Mouse (Mus musculus): ENCODE measurements around the gene Ltbp2. TPM values are rescaled to one million over a fixed set of nuclear protein-coding genes. Genes with fewer than 3 reads are reported as not detected.

Gene Ltbp2
- 1 to 10 TPM; 1.3 TPM for total RNA-seq (2021)
- long read RNA-seq: 0 reads

GRCm38 (mm10) chr12:84876481-84877121, at the start of gene Ltbp2:
Gene Ltbp2 (minus strand): TSS chr12:84876532.
- DNase-seq (ENCODE audit: low spot score in 2 of 2): peak; percentile 85 to 88

GRCm38 (mm10) chr12:84924324-84924723, 48.0 kb upstream of the Ltbp2 start:
- DNase-seq (ENCODE audit: low spot score in 2 of 2): no peak

GRCm38 (mm10) chr12:84921881-84922419, 45.6 kb upstream of the Ltbp2 start:
- no peak for DNase-seq (ENCODE audit: low spot score in 2 of 2)

DNA sequence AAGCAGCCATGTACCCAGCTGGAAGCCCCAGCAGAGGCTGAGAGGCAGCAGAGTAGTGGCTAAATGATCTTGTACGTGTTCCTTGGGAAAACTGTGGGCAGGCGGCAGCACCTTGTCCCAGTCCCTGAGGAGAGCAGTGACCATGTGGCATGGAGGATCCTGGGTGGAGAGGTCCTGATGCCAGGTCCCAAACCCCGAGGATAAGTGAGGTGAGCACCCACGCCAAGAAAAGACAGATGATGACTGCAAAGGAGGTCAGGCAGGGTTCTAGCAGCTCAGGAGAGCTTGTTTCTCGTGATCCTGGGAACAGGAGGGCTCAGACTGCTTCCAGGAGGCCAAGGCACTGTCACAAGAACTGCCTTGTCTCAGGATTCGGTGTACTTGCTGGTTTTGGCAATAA, 42.5 kb upstream of the Ltbp2 start:
- DNase-seq (ENCODE audit: low spot score in 2 of 2): no peak

- DNase-seq (ENCODE audit: low spot score in 2 of 2): no peak
Measured at GRCm38 (mm10) chr12:84917799-84918198, 41.5 kb upstream of the Ltbp2 start.

DNA sequence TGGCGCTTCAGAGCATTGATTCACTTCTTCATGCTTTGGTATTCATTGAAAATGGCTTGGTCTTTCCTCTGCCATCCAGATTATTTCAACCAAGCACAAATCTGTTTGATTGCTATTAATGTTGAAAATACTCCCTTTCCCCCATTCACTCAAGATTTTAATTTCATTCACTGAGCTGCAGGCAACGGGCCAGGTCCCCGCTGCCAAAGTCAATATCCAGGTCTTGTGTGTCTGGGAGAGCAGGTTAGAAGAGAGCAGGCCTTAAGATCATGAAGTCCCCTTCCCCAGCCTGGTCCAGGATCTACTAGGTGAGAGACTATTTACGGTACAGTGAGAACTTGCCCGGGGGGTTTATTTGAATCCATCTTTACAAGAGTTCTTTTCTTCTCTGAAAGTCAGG, 38.6 kb upstream of the Ltbp2 start:
- no peak for DNase-seq (ENCODE audit: low spot score in 2 of 2)

DNA sequence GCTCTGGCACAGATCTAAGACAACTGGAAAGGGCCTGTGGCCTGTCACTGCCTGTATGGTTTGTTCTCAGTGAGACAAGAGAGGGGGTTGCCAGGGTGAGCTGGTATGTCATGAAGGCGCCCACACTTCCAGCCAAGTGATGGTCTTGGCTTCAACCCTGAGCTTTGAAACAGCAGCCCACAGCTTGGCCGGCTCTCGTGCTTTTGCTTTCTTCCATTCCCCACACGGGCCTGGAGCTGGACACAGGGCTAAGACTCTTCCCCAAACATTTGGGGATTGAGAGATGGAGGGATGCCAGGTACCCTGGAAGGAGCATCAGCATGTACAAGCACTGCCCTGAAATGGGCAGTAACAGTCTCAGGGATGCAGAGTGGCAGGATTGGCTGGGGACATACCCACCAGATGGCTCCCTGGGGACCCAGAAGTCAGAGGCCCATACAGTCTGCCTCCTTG, 36.3 kb upstream of the Ltbp2 start:
- peak; percentile 21 to 27 for DNase-seq (ENCODE audit: low spot score in 2 of 2)

GRCm38 (mm10) chr12:84911640-84912039, 35.3 kb upstream of the Ltbp2 start:
- no peak for DNase-seq (ENCODE audit: low spot score in 2 of 2)

DNA sequence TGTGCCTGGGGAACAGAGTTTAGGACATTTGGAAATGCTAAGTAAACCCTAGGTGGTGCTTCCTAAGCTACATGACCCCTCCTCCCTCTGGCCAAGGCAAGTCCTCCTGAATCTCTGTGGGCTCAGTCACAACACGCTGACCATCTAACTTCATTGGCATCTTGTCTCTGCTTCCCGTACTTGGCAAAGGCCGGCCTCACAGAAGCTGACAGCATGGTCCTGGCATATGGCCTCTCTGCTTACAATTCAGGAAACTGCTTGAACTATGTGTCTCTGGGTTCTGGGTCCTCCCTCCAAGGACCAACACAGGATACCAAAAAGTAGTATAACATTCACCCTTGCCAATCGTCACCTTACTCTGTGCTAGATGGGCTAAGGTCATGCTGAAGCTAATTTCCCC, 33.7 kb upstream of the Ltbp2 start:
- no peak for DNase-seq (ENCODE audit: low spot score in 2 of 2)

- peak; percentile 20 to 37 for DNase-seq (ENCODE audit: low spot score in 2 of 2)
Measured at GRCm38 (mm10) chr12:84907627-84908480, 31.5 kb upstream of the Ltbp2 start.

GRCm38 (mm10) chr12:84907024-84907626, 30.8 kb upstream of the Ltbp2 start:
- DNase-seq (ENCODE audit: low spot score in 2 of 2): no peak

DNA sequence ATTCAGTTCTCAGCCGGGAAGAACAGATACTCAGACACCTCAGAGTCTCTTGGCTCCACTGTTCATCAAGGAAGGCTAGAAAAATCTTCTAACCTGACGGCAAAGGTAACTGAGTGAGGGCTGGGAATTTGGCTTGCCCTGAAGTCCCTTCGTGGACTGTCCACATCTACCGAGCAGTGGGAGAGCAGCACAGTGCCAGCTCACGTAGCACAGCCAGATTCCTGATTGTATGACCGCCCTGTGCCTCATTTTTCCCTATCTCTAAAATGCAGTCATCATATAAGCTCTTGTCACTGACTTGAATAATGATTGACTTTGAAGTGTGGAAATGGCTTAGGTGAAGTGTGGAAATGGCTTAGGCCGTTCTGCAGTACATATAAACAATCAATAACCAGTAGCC, 28.1 kb upstream of the Ltbp2 start:
- no peak for DNase-seq (ENCODE audit: low spot score in 2 of 2)

GRCm38 (mm10) chr12:84900317-84900716, 24.0 kb upstream of the Ltbp2 start:
- no peak for DNase-seq (ENCODE audit: low spot score in 2 of 2)

DNA sequence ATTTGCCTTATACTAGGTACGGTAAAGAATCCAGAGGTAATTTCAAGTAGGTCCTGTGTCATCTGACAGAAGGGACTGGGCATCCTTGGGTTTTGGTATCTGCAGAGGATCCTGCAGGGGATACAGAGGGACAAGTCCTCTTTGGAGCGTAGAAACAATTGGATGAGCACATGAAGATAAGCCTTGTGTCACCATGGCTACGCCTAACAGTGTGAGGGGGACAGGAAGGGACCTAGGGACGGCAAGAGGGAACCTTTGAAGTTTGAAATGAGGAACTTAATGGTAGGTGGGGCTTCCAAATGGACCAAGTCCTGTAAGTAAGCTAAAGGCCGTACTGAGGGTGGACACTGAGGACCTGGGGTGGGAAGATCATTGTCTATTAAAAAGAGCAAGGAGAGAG, 21.0 kb upstream of the Ltbp2 start:
- DNase-seq (ENCODE audit: low spot score in 2 of 2): no peak

DNA sequence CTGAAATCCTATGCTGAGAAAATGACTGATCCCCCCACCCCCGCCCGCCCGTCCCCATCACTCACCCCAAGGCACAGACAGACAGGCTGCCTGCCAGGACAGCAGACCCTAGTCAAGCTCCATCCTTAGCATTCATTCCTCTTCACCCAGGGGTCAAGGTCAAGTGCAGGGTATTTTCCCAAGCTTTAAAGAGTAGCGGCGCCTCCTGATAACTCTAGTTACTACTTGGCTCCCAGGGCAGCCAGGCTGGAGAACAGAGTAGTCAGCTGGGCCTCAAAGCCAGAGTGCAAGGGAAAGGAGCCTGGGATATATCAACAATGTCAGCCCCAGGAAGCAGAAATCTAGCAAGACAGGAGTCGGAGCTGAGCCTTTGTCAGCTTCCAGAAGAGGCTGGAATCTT, 19.9 kb upstream of the Ltbp2 start:
- DNase-seq (ENCODE audit: low spot score in 2 of 2): no peak

DNA sequence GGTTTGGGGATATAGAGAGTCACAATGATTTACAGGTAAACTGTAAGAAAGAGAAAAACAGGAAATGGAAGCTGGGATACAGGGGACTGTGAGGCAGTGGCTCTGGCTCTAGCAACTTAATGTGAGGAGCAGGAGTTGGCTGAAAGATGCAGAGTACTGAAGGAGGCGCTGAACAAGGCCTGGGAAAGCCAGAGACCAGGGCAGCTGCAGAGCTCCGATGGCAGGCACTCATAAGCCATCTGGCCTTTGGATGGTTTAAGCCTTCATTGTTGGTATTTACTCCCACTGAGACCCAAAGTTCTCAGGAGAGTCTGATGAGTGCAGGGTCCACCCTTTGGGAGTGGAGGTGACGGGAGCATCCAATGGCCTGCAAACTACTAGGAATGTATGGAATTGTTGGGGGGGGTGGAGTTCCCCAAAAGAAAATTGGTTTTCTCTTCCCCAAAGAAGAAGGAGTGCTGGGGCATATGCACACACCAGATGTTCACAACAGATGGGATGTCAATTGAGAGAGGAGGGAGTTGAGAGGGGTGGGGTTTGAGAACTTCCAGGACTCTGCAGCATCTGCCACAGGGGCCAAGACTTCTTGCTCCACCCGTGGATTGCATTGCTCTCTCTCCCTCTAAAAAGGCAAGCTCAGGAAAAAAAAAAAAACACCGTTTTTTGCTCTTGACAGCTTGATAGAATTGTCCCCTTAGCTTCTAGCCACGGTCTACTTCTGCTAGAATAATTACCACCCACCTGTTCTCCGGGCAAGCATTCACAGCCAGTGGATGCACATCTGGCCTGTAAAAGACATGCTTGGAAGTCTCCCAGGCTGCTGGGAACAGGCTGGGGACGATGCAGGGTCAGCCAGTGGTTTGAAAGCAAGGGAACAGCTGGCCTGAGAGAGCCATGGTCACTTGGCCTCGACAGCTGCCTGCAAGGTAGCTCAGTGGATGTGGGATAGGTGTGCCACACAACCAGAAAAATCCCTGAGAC, 17.6 kb upstream of the Ltbp2 start:
- DNase-seq (ENCODE audit: low spot score in 2 of 2): no peak

GRCm38 (mm10) chr12:84890289-84890688, 14.0 kb upstream of the Ltbp2 start:
- DNase-seq (ENCODE audit: low spot score in 2 of 2): no peak

DNA sequence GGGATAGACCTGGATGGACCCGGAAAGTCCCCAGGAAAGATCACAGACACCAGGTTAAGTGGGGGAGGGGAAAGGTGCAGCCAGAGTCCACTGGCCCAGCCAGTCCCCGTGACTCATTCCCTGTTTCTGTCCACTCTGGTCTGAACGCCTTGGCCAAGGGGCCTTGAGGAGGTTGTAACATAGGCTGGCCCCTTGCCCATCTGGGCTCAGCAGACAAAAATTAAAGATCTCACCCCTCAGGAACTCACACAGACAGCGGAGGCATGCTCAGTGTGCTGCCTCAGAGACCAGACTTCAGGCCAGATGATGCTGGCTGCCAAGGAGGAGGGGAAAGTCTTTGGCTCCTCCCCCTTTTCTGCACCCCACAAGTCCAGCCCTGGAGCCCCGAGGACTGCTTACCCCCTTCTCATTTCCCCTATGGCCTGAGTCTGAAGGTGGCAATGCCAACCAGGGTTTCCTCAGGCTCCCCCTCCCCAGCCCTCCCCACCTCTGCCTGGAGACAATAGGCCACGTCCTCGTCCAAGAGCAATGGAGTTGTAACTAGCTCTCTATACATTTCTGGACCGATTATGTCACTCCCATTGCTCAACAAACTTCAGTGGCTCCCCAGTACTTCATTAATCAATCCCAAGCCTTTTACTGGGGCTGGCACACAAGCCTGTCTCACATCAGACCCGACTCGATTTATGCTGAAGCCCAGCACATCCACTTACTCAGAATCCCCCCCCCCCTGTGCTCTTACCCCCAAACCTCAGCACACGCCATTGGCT, 9.0 kb upstream of the Ltbp2 start:
- DNase-seq (ENCODE audit: low spot score in 2 of 2): no peak

- DNase-seq (ENCODE audit: low spot score in 2 of 2): no peak
Measured at GRCm38 (mm10) chr12:84884423-84885076, 8.2 kb upstream of the Ltbp2 start.

Measured in layer of hippocampus, postnatal 10 days (tissue).